Mouse (Mus musculus) ES-Bruce4 (cell line): ENCODE results near the gene Tmem104.

Experiments
- CTCF ChIP-seq: IDR thresholded peaks from one replicate; pipeline ENCODE4 v1.8.1; 2011; ENCODE audit warnings: low read depth, low read length
- EP300 ChIP-seq: IDR thresholded peaks from 2 replicates; pipeline ENCODE4 v1.6.1; 2011; ENCODE audit warnings: low read depth, low read length; ENCODE audit not compliant: insufficient read depth
- POLR2A ChIP-seq: IDR thresholded peaks from one replicate; pipeline ENCODE4 v1.8.1; 2011; ENCODE audit warnings: low read length; ENCODE audit not compliant: insufficient read depth

DNA sequence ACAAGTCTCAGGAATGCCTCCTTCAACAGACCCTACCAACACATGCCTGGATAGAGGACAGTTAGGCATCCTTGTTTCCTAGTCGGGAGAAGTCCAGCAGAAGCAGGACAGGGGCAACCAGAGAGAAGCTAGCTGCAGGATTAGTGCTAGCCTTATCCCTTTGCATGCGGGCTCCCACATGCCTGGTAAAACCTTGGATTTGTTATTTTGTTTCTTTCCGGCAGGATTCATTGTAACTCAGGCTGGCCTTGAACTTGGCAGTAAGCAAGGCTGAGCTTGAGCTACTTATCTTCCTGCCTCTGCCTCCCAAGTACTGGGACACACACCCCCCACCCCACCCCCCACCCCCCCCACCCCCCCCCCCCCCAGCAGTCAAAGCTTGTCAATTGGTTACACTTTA is 64.0 kb downstream of the Tmem104 start:
- TF ChIP-seq CTCF (no peak), POLR2A (no peak), EP300 (no peak)
